Mouse (Mus musculus): ENCODE results near the gene Mob1b.

DNA sequence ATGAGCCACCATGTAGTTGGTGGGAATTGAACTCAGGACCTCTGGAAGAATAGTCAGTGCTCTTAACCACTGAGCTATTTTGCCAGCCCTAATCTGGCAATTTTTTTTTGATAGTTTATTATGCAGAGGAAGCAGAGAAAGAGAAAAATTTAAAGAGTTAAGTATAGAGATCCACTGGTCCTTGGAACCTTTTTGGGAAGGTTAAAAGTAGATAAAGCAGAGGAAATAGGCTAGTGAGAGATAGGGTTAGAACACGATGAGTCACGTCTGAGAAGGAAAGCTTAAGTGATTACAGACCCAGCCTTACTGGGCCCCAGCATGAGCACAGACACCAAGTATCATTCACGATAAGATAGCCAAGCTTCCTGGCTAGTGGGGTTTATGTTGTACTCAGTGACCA is 3.4 kb downstream of the Mob1b start:
- TF ChIP-seq CTCF (IDR thresholded peaks at IDR 0.05; ENCODE audit: borderline replicate concordance, insufficient read depth, low read length) (no peak), POLR2A (IDR thresholded peaks at IDR 0.05; ENCODE audit: low read depth, low read length) (no peak)
